Comparison of ENCODE assay signal across 16 mouse cellular contexts in genomic region chr2:79698166-79698565, GRCm38 (mm10). TPM values are rescaled to one million over a fixed set of nuclear protein-coding genes. Genes with fewer than 3 reads are reported as not detected.
DNase-seq lines count a peak whose midpoint lies in the region; ATAC-seq and TF ChIP-seq lines count a peak whose summit lies in the region.
"Had no signal": no experiment of that assay in that cellular context is flagged by ENCODE, and none has a peak within 500 bp of the region (broad histone marks: within the 10 kb centered on the region; RNA-seq: fewer than 3 reads in every experiment).

No protein-coding gene starts in this region.

- TF ChIP-seq CTCF in cerebellum, adult 2 months (IDR thresholded peaks at IDR 0.05; ENCODE audit: borderline replicate concordance, insufficient read depth, low read depth, low read length): no peak

- peak; percentile 16 for DNase-seq in lung, postnatal 25 days (ENCODE audit: low spot score)
- no peak for DNase-seq in lung, postnatal 36 days
- peak; percentile 15 for DNase-seq in Muller cell, postnatal 12 days (ENCODE audit: inconsistent ontology term)
- DNase-seq in cerebellum, adult 2 months: no peak
- DNase-seq in embryo, embryonic 10 days (ENCODE audit: low spot score): no peak
- DNase-seq in kidney, postnatal 25 days: no peak
- DNase-seq: embryo, embryonic 11 days; kidney, postnatal 10 days; lung, embryonic 14.5 days; midbrain, embryonic 14.5 days; right cerebral cortex, postnatal 25 days had no signal

- no peak overlapping the region for H3K9ac ChIP-seq in intestine, embryonic 16.5 days (ENCODE audit: low read depth, low read length)
- H3K9ac ChIP-seq: hindbrain, embryonic 15.5 days; limb, embryonic 12.5 days; lung, embryonic 14.5 days; neural tube, embryonic 15.5 days had no signal

- no peak overlapping the region for H3K27ac ChIP-seq in intestine, embryonic 16.5 days (ENCODE audit: low read length)
- no peak overlapping the region for H3K27ac ChIP-seq in cerebellum, adult 2 months (ENCODE audit: insufficient read depth, low read length)
- H3K27ac ChIP-seq: hindbrain, embryonic 15.5 days; limb, embryonic 12.5 days; neural tube, embryonic 15.5 days had no signal

- no peak overlapping the region for H3K4me2 ChIP-seq in intestine, embryonic 16.5 days (ENCODE audit: low read depth, low read length)
- H3K4me2 ChIP-seq: hindbrain, embryonic 15.5 days; limb, embryonic 12.5 days; lung, embryonic 14.5 days; neural tube, embryonic 15.5 days had no signal

- H3K4me3 ChIP-seq in intestine, embryonic 16.5 days (ENCODE audit: low read length): no peak overlapping the region
- no peak overlapping the region for H3K4me3 ChIP-seq in cerebellum, adult 2 months (replicated peaks; ENCODE audit: insufficient read depth, low read depth, low read length)
- H3K4me3 ChIP-seq: hindbrain, embryonic 15.5 days; limb, embryonic 12.5 days; neural tube, embryonic 15.5 days had no signal

- no peaks in the 10 kb centered on the region for H3K36me3 ChIP-seq in intestine, embryonic 16.5 days (ENCODE audit: control insufficient read depth, insufficient read depth, low read length)
- H3K36me3 ChIP-seq: hindbrain, embryonic 15.5 days; limb, embryonic 12.5 days; neural tube, embryonic 15.5 days had no signal

- H3K27me3 ChIP-seq in intestine, embryonic 16.5 days (replicated peaks; ENCODE audit: control insufficient read depth, insufficient read depth, low read length): no peaks in the 10 kb centered on the region
- H3K27me3 ChIP-seq in cerebellum, adult 2 months (ENCODE audit: control insufficient read depth, insufficient read depth, low read length): no peaks in the 10 kb centered on the region
- H3K27me3 ChIP-seq: hindbrain, embryonic 15.5 days; limb, embryonic 12.5 days; neural tube, embryonic 15.5 days had no signal

- no peaks in the 10 kb centered on the region for H3K4me1 ChIP-seq in intestine, embryonic 16.5 days (ENCODE audit: control insufficient read depth, insufficient read depth, low read length)
- H3K4me1 ChIP-seq in cerebellum, adult 2 months (ENCODE audit: control insufficient read depth, insufficient read depth, low read length): no peaks in the 10 kb centered on the region
- H3K4me1 ChIP-seq: hindbrain, embryonic 15.5 days; limb, embryonic 12.5 days; neural tube, embryonic 15.5 days had no signal

- ATAC-seq in intestine, embryonic 16.5 days: peak; percentile 71

- 65% methylated on average over 2 of the region's 2 CpGs for WGBS in intestine, embryonic 16.5 days
- WGBS in cerebellum, adult 2 months: 71% methylated on average over 2 of the region's 2 CpGs

- TF ChIP-seq POLR2A in cerebellum, adult 2 months (IDR thresholded peaks at IDR 0.05; ENCODE audit: borderline replicate concordance, insufficient read depth, low read length): no peak

- no peaks in the 10 kb centered on the region for H3K9me3 ChIP-seq in intestine, embryonic 16.5 days (ENCODE audit: control insufficient read depth, low read length)
- H3K9me3 ChIP-seq: hindbrain, embryonic 15.5 days; limb, embryonic 12.5 days; neural tube, embryonic 15.5 days had no signal

RNA-seq across cellular contexts. Expression of gene Ppp1r1c, which starts 9.4 kb away (rescaled TPM):
- not detected in 2 replicates for polyA plus RNA-seq in intestine, embryonic 16.5 days (2015; fragmentation: Nextera tagmentation; extraction: Ambion mirVana)
- polyA plus RNA-seq in cerebellum, adult 2 months (2012; rRNA removed): 0.25 and 0.30 TPM in 2 replicates
- polyA plus RNA-seq: heart, embryonic 14.5 days; lung, embryonic 14.5 days had no signal

Comparison
In these comparisons a context has a peak if more than half of its experiments do, and no peak if none do; other contexts are left out.
1. DNase-seq: peak in lung, postnatal 25 days (single experiment) and Muller cell, postnatal 12 days (single experiment); none in lung, postnatal 36 days (single experiment), cerebellum, adult 2 months (0 of 2), embryo, embryonic 10 days (single experiment) and kidney, postnatal 25 days (0 of 2).